Mouse (Mus musculus) erythroblast, embryonic 14.5 days (primary cell): Measurements from ENCODE around the gene Tns3.

Experiments used
- GATA1 ChIP-seq: IDR thresholded peaks from 2 replicates; pipeline ENCODE4 v1.6.1; 2012; ENCODE audit warnings: low read length, inconsistent platforms, mixed read lengths
- TAL1 ChIP-seq: IDR thresholded peaks from 3 replicates; pipeline ENCODE4 v1.6.1; 2012; ENCODE audit warnings: low read length, inconsistent platforms, mixed read lengths

GRCm38 (mm10) chr11:8463866-8464265 is 200.5 kb downstream of the Tns3 start:
- TF ChIP-seq TAL1 (no peak), GATA1 (no peak)
